Mouse (Mus musculus) left cerebral cortex, postnatal 14 days (tissue): ENCODE measurements around the gene Gm20388. TPM values are rescaled to one million over a fixed set of nuclear protein-coding genes. Genes with fewer than 3 reads are reported as not detected.

Source experiments
- DNase-seq, 2 experiments: peaks; one replicate each; pipeline ENCODE4 v3.0.0; 2021 to 2022; ENCODE audit warnings: low spot score in 2 of 2, mixed read lengths in 1 of 2
- intact Hi-C: fragments of 180-260 bp; cut with DNase I; formaldehyde crosslinking; loops from one replicate; pipeline ENCODE4 v1.15.1; 2025
- total RNA-seq, 2 experiments: library from RNA; stranded (reverse); gene quantifications; 2 replicates each; pipeline ENCODE4 v1.2.3; 2021

Gene Gm20388
- total RNA-seq, 2 experiments from 2014 or later: 2.8 to 7.3 TPM

- peak; percentile 85 to 90 for DNase-seq
- intact Hi-C loops: loop anchor here (5.0 kb wide), 2 partner anchors 36 to 104 kb away; partner anchors contain the start of gene Fam92b
Measured at GRCm38 (mm10) chr8:120281487-120281886, 370.8 kb downstream of the Gm20388 start.

GRCm38 (mm10) chr8:120282465-120282864, 371.8 kb downstream of the Gm20388 start:
- no peak for DNase-seq
- intact Hi-C loops: loop anchor here (5.0 kb wide), 2 partner anchors 35 to 105 kb away; partner anchors contain the start of gene Fam92b

GRCm38 (mm10) chr8:120284265-120284664, 373.6 kb downstream of the Gm20388 start:
- DNase-seq: no peak
- intact Hi-C loops: loop anchor here (5.0 kb wide), 2 partner anchors 33 to 107 kb away; partner anchors contain the start of gene Fam92b

GRCm38 (mm10) chr8:120285033-120285432, 374.4 kb downstream of the Gm20388 start:
- intact Hi-C loops: loop anchor here (5.0 kb wide), 2 partner anchors 252 to 312 kb away; no protein-coding TSS in a partner anchor
- peak in 1 of 2 experiments; percentile 66 for DNase-seq

GRCm38 (mm10) chr8:120285878-120286277, 375.2 kb downstream of the Gm20388 start:
- DNase-seq: no peak
- intact Hi-C loops: loop anchor here (5.0 kb wide), 2 partner anchors 251 to 311 kb away; no protein-coding TSS in a partner anchor

DNA sequence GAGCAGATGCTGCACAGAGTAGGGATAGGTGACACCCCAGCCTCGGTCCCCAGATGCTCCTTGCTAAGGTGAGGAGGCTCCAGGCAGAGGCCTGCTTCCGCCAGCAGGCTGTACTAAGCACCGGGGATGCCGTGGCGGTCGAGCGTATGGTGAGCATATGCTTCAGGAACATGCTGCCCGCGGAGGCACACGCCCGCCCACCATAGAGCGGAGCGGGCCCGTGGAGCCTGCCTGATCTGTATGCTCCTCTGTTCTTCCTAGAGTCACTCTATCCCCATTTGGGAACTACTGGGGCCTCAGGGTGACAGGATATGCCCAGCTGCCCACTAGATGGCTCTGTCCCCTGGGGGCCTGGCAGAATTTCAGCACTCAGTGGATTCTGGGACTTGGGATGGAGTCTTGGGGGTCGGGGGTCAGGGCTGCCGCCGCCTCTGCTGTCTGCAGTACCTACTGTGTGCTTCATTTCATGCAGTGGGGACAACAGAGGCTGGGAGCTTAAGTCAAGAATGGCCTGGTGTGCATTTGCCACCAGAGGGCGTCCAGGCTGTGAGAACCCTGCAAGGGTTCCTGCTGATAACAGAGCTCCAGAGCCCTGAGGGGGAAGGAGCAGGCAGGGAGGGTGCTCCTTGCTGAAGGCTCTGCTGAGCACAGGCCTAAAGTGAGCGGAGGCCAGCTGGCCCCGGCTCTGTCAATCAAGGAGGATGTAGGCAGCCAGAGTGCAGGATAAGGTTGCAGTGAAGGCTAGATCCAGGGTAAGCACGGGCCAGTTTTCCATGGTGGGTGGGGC, 377.7 kb downstream of the Gm20388 start:
- peak; percentile 71 to 82 for DNase-seq
- intact Hi-C loops: loop anchor here (5.0 kb wide), 2 partner anchors 249 to 309 kb away; no protein-coding TSS in a partner anchor

DNA sequence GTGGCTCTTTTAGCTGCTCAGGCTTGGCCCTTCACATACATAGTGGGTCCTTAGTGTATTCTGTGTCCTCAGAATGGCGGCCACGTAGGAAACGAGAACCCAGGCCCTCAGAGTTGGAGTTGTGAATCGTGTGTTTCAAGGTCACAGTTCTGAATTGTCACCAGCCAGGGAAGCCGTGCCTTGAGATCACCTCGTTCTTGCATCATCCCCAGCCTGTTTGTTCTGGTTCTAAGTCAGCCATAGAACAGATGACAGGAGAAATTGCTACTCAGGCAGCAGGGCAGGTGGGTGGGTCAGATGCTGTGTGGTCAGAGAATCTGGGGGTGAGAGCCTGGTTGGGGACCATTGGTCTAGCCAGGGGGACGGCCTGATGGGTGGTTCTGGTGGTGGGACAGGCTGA, 378.6 kb downstream of the Gm20388 start:
- intact Hi-C loops: loop anchor here (5.0 kb wide), 2 partner anchors 248 to 308 kb away; no protein-coding TSS in a partner anchor
- no peak for DNase-seq

GRCm38 (mm10) chr8:120289698-120290181, 379.1 kb downstream of the Gm20388 start:
- intact Hi-C loops: loop anchor here (5.0 kb wide), 3 partner anchors 198 to 308 kb away; no protein-coding TSS in a partner anchor
- peak; percentile 68 to 80 for DNase-seq

- intact Hi-C loops: loop anchor here (5.0 kb wide), 1 partner anchor 197 kb away; no protein-coding TSS in a partner anchor
- DNase-seq: no peak
Measured at GRCm38 (mm10) chr8:120290614-120291013, 380.0 kb downstream of the Gm20388 start.

DNA sequence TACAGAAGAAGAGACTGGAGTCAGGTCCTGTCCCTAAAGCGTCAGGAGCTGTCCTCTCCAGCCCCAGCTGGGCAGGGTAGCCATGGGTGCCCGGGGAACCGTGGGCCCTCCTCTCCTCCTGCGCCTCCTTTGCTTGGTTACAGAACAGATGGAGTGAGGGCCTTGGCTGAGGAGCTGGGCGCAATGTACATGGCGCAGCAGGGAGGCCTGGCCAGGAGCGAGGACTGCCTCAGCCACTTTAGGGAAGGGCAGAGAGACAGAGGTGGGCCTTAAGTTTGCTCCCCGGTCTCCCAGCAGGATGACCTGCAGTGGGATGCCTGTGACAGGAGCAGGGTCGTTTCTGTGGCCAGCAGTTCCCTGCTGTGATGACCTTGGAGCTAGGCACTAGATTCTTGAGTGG, 381.0 kb downstream of the Gm20388 start:
- intact Hi-C loops: loop anchor here (5.0 kb wide), 1 partner anchor 196 kb away; no protein-coding TSS in a partner anchor
- no peak for DNase-seq

DNA sequence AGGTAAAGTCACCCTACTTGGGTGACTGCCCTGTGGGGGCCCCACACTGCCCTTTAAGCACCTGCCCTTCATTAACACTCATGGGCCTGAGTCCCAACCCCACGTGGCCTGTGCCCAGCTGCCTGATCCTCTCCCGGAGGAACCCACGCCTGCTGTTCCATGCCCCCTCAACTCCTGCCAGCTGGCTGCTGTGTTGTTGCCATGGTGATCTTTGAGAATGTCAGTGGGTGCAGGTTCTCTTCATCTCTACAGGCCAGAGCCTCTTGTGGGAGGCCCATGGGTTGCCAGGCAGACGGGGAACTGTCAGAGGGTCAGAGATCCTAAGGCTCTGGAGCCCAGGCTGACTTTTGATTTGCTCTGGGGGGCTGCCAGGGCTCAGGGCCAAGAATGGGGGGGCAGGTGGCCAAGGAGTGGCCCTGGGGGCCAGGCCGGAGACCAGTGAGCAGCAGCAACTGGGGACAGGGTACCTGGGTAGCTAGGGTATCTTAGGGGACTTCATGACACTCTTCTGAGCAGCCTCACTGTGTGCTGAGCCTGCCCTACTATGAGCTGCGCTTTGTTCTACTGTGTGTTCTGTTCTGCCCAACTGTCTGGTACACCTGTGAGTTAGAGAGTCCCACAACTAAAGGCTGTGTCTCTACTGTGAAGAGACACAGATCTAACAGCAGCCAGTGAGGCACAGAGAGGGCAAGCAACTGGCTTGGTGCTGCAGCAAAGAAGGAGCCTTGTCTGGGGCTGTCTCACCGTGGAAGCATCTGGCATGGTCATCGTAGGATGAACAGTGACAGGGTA, 381.9 kb downstream of the Gm20388 start:
- intact Hi-C loops: loop anchor here (5.0 kb wide), 1 partner anchor 195 kb away; no protein-coding TSS in a partner anchor
- peak; percentile 71 to 93 for DNase-seq

DNA sequence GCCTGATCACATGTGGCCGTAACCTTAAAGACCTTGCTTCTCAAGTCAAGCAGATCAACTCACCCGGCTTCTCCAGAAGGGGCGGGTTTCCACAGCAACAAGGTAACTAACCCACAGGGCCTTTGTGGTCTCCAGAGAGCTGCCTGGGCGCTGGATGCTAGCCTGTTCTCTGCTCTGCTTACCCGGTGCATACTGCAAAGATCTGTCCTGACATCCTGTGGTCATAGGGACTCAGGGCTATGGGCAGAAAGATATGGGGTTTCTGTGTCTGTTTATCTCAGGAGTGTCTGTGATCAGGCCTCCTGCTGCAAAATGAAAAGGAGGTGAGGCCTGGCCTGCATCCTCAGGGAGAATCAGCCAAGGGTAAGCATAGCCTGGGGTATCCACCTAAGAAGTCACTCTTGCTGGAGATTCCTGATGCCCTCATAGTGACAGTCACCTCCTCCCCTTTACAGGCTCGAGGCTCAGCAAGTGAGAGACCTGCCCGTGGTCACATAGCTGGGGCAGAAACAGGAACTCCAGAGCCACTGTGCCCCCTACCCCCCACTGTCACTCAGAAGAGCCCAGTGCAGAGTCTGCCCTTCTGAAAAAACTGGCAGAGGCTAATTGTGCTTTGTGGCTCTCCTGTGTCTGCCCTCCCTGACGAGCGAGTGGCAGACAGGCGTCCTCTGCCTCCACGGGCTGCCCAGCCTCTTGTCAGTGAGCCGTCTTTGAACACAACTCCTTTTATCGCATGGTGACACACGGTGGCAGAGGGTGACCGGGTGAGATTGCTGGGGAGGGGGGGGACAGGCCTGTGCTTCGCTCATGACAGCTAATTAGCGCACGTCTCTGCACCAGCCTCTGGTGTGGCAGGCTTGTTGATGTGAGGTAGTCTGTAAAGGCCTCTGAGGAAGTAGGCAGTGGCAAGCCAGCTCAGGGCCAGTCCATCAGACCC, 383.0 kb downstream of the Gm20388 start:
- no peak for DNase-seq
- intact Hi-C loops: loop anchor here (5.0 kb wide), 1 partner anchor 194 kb away; no protein-coding TSS in a partner anchor

DNA sequence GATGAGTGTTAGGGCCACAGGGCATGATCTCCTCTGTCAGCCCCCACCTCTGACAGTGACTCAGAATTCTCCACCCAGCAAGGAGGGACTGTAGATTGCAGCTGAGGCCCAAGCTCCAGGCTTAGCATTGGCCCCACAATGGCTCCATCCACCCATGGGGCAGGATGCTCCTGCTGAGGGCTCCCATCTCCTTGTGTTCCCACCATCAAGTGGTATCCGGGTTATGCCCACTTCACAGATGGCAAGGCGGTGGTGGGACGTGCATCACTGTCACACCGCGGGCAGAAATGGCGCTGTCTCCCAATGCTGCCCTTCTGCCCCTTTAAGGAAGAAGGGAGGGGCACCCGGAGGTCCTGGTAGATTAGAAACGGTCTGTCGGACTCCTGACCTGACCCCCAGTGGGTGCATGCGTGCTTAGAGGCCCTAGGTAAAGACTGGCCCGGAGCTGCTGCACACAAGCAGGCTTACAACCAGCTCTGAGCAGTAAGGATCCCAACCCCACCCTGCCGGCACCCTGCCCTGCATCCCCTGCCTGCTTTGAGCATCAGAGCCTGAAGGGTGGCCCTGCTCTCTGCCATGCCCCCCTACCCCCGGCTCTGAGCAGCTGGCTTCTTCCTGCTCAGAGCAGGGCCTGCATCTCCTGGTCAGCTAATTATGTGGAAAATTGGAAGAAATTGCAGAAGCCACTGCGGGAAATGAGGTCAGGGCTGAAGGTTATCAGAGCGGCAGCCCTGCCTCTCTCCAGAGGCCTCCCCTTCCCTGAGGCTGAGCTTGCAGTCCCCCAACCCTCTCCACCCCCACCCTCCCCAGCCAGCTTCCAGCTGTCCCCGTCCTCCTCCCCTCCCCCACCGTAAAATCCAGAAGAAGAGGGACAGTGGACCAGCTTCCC, 384.6 kb downstream of the Gm20388 start:
- intact Hi-C loops: loop anchor here (5.0 kb wide), 1 partner anchor 192 kb away; no protein-coding TSS in a partner anchor
- no peak for DNase-seq

GRCm38 (mm10) chr8:120297000-120297399, 386.4 kb downstream of the Gm20388 start:
- DNase-seq: no peak
- intact Hi-C loops: no loop called here

GRCm38 (mm10) chr8:120298601-120299532, 388.2 kb downstream of the Gm20388 start:
- no peak for DNase-seq
- intact Hi-C loops: no loop called here

GRCm38 (mm10) chr8:120300601-120301141, 390.0 kb downstream of the Gm20388 start:
- peak; percentile 67 to 84 for DNase-seq
- intact Hi-C loops: no loop called here
